Mouse (Mus musculus) limb, embryonic 13.5 days (tissue): ENCODE results near the gene Ap5b1. TPM values are rescaled to one million over a fixed set of nuclear protein-coding genes. Genes with fewer than 3 reads are reported as not detected.

Experiments
- ATAC-seq: fragments of 200-750 bp; cut with Nextera tagmentation; 2 replicates; pipeline ENCODE4 v1.8.0; 2017; ENCODE audit warnings: low read depth, moderate number of reproducible peaks, moderate TSS enrichment; ENCODE audit not compliant: low FRiP score
- H3K27ac ChIP-seq: fragments of 300-500 bp; sonication (generic); 2 replicates; pipeline ENCODE4 v1.5.1; 2015; ENCODE audit warnings: inconsistent platforms, mild to moderate bottlenecking, moderate library complexity
- H3K27me3 ChIP-seq: fragments of 300-500 bp; sonication (generic); 2 replicates; pipeline ENCODE4 v1.6.1; 2015; ENCODE audit warnings: mild to moderate bottlenecking, inconsistent platforms
- H3K36me3 ChIP-seq: fragments of 300-500 bp; sonication (generic); 2 replicates; pipeline ENCODE4 v1.6.1; 2015; ENCODE audit warnings: inconsistent platforms, mild to moderate bottlenecking, moderate library complexity
- H3K4me1 ChIP-seq: fragments of 300-500 bp; sonication (generic); 2 replicates; pipeline ENCODE4 v1.6.1; 2015; ENCODE audit warnings: inconsistent platforms
- H3K4me2 ChIP-seq: fragments of 300-500 bp; sonication (generic); replicated peaks from 2 replicates; pipeline ENCODE4 v1.6.1; 2015; ENCODE audit warnings: inconsistent platforms, mild to moderate bottlenecking, moderate library complexity
- H3K4me3 ChIP-seq: fragments of 300-500 bp; sonication (generic); 2 replicates; pipeline ENCODE4 v1.5.1; 2015; ENCODE audit warnings: moderate library complexity, mild to moderate bottlenecking, inconsistent platforms
- H3K9ac ChIP-seq: fragments of 300-500 bp; sonication (generic); 2 replicates; pipeline ENCODE4 v1.6.1; 2015; ENCODE audit warnings: mild to moderate bottlenecking, inconsistent platforms
- H3K9me3 ChIP-seq: fragments of 300-500 bp; sonication (generic); 2 replicates; pipeline ENCODE4 v1.6.1; 2016; ENCODE audit warnings: inconsistent platforms
- WGBS: fragments of 180-500 bp; shearing (Covaris S2); methylation state at CpG from one replicate; pipeline ENCODE4 v1.1.7; 2015; 5-methylcytosine and 5-hydroxymethylcytosine counted together
- polyA plus RNA-seq: library from polyadenylated mRNA; unstranded; fragments of >200 nt; fragmentation: Nextera tagmentation; extraction: Ambion mirVana; gene quantifications from 2 replicates; pipeline ENCODE4 v1.2.1, GENCODE M21; 2015

The Ap5b1 gene
- polyA plus RNA-seq, result 2.3 and 2.7 TPM in 2 replicates

DNA sequence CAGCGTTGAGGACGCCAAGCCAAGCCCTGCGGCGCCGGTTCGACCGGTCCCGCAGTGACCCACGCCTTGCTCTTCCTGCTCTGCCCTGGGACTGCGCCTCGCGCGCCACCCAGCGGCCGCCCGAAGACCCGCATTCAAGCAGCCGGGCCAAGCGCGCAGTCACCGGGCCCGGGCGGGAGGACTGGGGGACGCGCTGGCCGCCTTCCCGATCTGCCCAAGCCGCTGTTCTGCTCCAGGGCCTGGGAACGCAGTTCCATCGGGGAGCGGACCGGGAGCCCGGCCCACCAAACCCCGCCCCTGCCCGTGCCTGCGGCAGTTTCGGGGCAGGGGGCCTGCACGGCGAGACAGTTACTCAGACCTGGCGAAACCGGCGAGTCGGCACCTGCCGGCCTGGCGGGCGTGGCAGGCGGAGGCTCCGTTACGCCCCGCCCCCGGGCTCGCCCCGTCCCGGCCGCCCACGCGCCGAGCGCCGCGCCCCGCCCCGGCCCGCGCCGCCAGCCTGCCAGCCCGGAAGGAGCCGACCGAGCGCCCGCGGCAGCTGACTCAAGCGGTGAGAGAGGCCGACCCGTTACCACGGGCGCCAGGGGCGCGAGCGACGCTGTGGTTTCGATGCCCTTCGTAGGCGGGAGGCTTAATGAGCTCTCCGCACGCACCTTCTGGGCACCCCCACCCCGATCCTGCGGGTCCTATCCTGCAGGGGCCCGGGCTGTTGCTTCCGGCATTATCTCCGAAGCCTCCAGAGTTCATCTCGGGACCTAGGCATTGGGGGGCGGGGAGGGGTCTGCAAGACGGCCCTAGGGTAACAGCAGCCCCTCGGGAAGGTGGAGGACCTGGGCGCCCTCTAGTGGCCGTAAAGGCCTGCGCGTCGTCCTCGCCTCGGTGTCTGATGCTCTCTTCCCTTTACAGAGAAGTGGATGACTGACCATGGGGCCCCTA lies at the start of gene Ap5b1:
Gene Ap5b1 (plus strand): TSS at position 492 of the 936 bp plus-strand sequence.
- H3K27me3 ChIP-seq, result peaks cover 54% of the 10 kb centered on the region
- no peaks in the 10 kb centered on the region for H3K9me3 ChIP-seq
- peak within 1 kb of the TSS; percentile 73 for H3K4me3 ChIP-seq
- H3K4me1 ChIP-seq, result peaks cover 18% of the 10 kb centered on the region
- H3K4me2 ChIP-seq, result peak within 1 kb of the TSS; percentile 91
- peaks cover 14% of the 10 kb centered on the region for H3K36me3 ChIP-seq
- peak within 1 kb of the TSS; percentile 79 for H3K9ac ChIP-seq
- peak within 1 kb of the TSS; percentile 52 for H3K27ac ChIP-seq
- under 1% methylated on average over 99 of the region's 102 CpGs for WGBS
- ATAC-seq, result peak; percentile 89

GRCm38 (mm10) chr19:5518721-5519120 lies 49.1 kb upstream of the Ap5b1 start:
- no peaks in the 10 kb centered on the region for H3K27me3 ChIP-seq
- no peaks in the 10 kb centered on the region for H3K9me3 ChIP-seq
- no peak overlapping the region for H3K4me2 ChIP-seq
- H3K36me3 ChIP-seq, result no peaks in the 10 kb centered on the region
- no peaks in the 10 kb centered on the region for H3K4me1 ChIP-seq
- WGBS, result 88% methylated on average over 3 of the region's 3 CpGs
- no peak overlapping the region for H3K27ac ChIP-seq
- no peak overlapping the region for H3K9ac ChIP-seq
- ATAC-seq, result no peak
- no peak overlapping the region for H3K4me3 ChIP-seq

DNA sequence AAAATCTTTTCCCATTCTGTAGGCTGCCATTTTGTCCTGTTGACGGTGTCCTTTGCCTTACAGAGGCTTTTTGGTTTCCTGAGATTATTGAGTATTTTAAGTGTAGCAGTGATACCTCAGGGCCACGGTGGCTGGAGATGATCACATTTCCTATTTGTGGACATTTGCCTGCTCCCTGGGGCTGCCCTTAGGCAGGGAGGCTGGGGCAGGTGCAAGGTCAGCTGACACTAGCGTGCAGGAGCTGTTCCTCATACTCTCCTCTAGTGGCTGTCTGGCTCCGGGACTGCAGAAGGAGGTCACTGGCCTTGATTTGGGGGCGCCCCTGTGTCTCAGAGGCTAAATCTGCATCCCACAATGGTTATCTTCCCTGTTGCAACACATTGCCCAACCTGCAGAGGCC lies 42.6 kb upstream of the Ap5b1 start:
- H3K27ac ChIP-seq, result no peak overlapping the region
- no peak overlapping the region for H3K4me3 ChIP-seq
- WGBS, result 73% methylated on average over 5 of the region's 5 CpGs
- no peaks in the 10 kb centered on the region for H3K36me3 ChIP-seq
- peaks cover 14% of the 10 kb centered on the region for H3K4me1 ChIP-seq
- H3K9me3 ChIP-seq, result no peaks in the 10 kb centered on the region
- no peak for ATAC-seq
- H3K4me2 ChIP-seq, result no peak overlapping the region
- no peak overlapping the region for H3K9ac ChIP-seq
- H3K27me3 ChIP-seq, result 0 out of 2 replicates have a peak, but pooled peaks cover 2% of the 10 kb centered on the region

DNA sequence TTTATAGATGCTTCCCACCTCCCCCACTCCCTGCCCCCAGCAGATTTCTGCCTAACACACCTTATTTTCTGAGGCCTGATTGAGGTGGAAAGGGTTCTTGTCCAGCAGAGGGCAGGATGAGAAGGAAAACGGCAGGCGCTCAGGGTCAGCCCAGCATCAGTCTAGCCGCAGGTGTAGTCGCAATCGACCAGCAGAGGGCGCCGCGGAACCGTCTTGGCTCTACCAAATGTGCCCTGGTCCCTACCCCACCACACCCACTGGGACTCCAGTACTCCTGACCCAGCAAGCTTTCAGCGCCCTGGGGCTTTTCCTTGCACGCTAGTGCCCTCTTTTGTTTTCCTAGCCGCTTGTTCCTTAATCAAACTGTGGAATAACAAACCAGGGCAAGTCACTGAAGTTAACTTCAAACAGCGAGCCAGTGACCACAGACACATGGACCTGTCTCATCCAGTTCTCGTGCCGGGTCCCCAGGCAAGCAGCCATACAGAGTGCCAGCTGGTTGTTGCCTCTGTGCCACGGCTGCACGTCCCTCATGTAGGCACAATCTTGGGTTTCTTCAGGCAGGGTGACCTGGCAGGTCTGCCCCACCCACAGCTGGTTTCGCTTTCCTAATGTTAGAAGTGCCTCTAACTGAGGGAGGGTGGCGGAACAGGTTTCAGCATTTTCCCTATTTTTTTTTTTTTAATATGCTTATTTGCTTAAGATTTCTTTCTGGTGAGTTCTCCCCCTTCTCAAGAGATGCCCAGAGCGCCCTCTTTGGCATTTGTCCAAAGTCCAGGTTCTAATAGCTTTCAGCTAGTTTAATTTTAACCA lies 38.3 kb upstream of the Ap5b1 start:
- 16% methylated on average over 20 of the region's 20 CpGs for WGBS
- Histone ChIP-seq H3K4me3 (no peak overlapping the region), H3K4me2 (peak overlapping the region; percentile 54), H3K36me3 (no peaks in the 10 kb centered on the region), H3K27me3 (0 out of 2 replicates have a peak, but pooled peaks cover 5% of the 10 kb centered on the region), H3K9me3 (no peaks in the 10 kb centered on the region), H3K9ac (no peak overlapping the region), H3K4me1 (peaks cover 15% of the 10 kb centered on the region), H3K27ac (no peak overlapping the region)
- peak; percentile 93 for ATAC-seq

DNA sequence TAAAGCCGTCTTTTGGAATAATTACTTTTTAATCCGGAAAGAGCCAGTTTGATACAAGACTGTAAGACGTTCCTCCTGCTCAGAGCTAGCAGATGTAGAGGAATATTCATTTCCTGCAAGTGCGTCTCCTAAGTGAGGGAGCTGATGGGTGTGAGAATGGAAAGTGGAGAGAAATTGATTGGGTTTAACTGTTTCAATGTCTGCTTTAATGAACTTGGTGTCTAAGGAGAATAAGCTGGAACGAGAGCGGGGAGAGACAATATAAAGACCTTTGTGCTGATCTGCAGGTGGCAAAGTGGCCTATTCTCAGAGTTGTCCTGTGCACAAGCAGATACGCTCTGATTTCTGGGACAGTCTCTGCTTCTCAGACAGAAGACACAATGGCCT lies 37.7 kb upstream of the Ap5b1 start:
- ATAC-seq, result no peak
- H3K27me3 ChIP-seq, result 0 out of 2 replicates have a peak, but pooled peaks cover 5% of the 10 kb centered on the region
- peak overlapping the region; percentile 54; the same call in 1 of the 2 replicates for H3K4me2 ChIP-seq
- H3K4me3 ChIP-seq, result no peak overlapping the region
- H3K36me3 ChIP-seq, result no peaks in the 10 kb centered on the region
- no peak overlapping the region for H3K9ac ChIP-seq
- H3K4me1 ChIP-seq, result peaks cover 15% of the 10 kb centered on the region
- no peaks in the 10 kb centered on the region for H3K9me3 ChIP-seq
- no peak overlapping the region for H3K27ac ChIP-seq
- 61% methylated on average over 7 of the region's 7 CpGs for WGBS

- no peak overlapping the region for H3K4me3 ChIP-seq
Observed at GRCm38 (mm10) chr19:5532520-5532919, 35.3 kb upstream of the Ap5b1 start.

DNA sequence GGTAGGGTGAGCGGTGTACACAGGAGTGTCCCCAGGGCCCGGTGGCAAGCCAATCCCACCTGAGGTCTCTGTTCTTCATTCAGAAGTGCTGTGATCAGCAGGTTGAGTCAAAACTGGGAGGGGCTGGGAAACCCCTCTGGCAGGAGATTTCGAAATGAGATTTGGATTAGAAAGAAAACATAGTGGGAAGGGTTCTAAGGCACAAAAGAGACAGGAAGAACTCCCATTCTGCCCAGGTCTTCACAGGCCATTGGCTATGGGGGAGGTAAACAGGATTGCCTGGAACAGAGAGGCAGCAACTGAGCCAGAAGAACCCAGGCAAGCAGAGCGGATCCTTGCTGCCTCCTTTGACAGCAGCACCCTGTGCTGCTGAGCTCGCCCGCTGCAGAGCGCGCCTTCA lies 29.0 kb upstream of the Ap5b1 start:
- Histone ChIP-seq H3K9ac (no peak overlapping the region), H3K4me2 (no peak overlapping the region), H3K4me1 (no peaks in the 10 kb centered on the region), H3K27me3 (no peaks in the 10 kb centered on the region), H3K9me3 (no peaks in the 10 kb centered on the region), H3K27ac (no peak overlapping the region), H3K4me3 (no peak overlapping the region), H3K36me3 (no peaks in the 10 kb centered on the region)
- no peak for ATAC-seq
- WGBS, result 66% methylated on average over 8 of the region's 8 CpGs

More at GRCm38 (mm10) chr19:5532520-5532919, 35.3 kb upstream of the Ap5b1 start:
- Histone ChIP-seq H3K9me3 (no peaks in the 10 kb centered on the region), H3K4me2 (no peak overlapping the region), H3K36me3 (no peaks in the 10 kb centered on the region), H3K27ac (no peak overlapping the region), H3K4me1 (peaks cover 15% of the 10 kb centered on the region), H3K27me3 (0 out of 2 replicates have a peak, but pooled peaks cover 5% of the 10 kb centered on the region), H3K9ac (no peak overlapping the region)
- 61% methylated on average over 8 of the region's 8 CpGs for WGBS
- ATAC-seq, result no peak

DNA sequence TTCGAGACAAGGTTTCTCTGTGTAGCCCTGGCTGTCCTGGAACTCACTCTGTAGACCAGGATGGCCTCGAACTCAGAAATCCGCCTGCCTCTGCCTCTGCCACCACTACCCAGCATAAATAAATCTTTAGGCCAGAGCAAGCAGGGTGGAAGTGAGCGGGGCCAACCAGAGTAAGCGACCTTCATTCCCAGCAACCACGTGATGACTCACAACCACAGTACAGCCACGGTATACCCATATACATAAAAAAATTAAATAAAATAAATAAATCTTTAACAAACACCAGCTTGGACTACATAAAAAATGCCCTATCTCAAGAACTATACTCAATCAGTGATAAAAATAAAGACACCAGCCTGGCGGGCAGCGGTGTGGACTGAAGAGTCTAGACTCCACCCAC lies 24.5 kb upstream of the Ap5b1 start:
- Histone ChIP-seq H3K27ac (no peak overlapping the region), H3K9me3 (no peaks in the 10 kb centered on the region), H3K4me3 (no peak overlapping the region), H3K4me2 (no peak overlapping the region), H3K4me1 (no peaks in the 10 kb centered on the region), H3K27me3 (no peaks in the 10 kb centered on the region), H3K36me3 (no peaks in the 10 kb centered on the region), H3K9ac (no peak overlapping the region)
- 88% methylated on average over 9 of the region's 9 CpGs for WGBS
- no peak for ATAC-seq

DNA sequence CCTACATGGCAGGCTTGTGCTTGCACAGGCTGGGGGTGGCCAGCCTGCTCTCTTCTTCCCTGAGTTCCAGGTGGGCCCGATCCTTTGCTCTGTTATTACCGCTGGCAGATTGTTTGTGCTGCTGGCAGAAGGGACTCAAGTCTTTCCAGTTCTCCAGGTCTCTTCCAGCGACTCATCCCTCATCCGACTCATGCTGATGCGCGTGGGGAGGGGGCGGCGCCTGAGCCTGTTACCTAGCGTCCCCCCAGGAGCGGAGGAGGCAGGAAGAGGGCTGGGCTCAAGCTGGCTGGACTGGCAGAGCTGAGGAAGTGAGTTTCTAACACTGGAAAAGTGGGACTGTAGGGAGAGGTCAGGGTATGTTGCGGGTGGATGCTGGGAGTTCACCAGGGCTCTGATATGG lies 23.8 kb upstream of the Ap5b1 start:
- Histone ChIP-seq H3K4me2 (no peak overlapping the region), H3K9me3 (no peaks in the 10 kb centered on the region), H3K27ac (no peak overlapping the region), H3K4me3 (no peak overlapping the region), H3K9ac (no peak overlapping the region), H3K27me3 (no peaks in the 10 kb centered on the region), H3K36me3 (no peaks in the 10 kb centered on the region), H3K4me1 (no peaks in the 10 kb centered on the region)
- WGBS, result 49% methylated on average over 11 of the region's 11 CpGs
- ATAC-seq, result no peak

DNA sequence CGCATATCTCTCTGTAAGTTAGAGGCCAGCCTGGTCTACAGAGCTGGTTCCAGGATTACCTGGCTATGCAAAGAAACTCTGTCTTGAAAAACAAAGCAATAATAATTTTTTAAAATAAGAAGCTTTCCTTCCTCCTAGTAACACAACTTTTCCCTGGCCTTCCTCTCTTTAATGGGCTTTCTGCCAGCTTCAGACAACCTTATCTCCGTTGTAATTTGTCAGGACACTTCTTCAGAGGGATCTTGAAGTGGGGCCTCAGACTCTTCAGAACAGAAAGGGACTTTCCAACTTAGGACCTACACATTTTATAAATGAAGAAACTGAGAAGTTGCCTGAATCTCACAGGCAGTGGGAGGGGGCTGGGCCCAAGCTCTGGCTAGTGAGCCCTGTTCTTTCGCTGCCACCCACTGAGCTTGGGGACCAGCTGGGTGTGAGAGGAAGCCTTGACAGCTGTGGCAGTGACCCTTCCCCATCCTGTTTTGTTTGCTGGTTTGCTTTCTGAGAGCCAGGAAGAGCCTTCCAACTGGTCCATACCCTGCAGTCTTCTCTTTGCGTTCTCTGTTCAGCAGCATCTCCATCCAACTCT lies 20.3 kb upstream of the Ap5b1 start:
- no peak for ATAC-seq
- H3K4me3 ChIP-seq, result no peak overlapping the region

GRCm38 (mm10) chr19:5553802-5554201 lies 14.0 kb upstream of the Ap5b1 start:
- ATAC-seq, result no peak
- peaks cover 52% of the 10 kb centered on the region for H3K27me3 ChIP-seq
- no peak overlapping the region for H3K27ac ChIP-seq
- H3K9me3 ChIP-seq, result no peaks in the 10 kb centered on the region
- WGBS, result 53% methylated on average over 8 of the region's 8 CpGs
- H3K4me1 ChIP-seq, result no peaks in the 10 kb centered on the region
- H3K4me2 ChIP-seq, result no peak overlapping the region
- no peak overlapping the region for H3K9ac ChIP-seq
- H3K4me3 ChIP-seq, result no peak overlapping the region
- H3K36me3 ChIP-seq, result no peaks in the 10 kb centered on the region

More for the DNA sequence above, 20.3 kb upstream of the Ap5b1 start:
- no peak overlapping the region for H3K27ac ChIP-seq
- H3K36me3 ChIP-seq, result no peaks in the 10 kb centered on the region
- 79% methylated on average over 4 of the region's 4 CpGs for WGBS
- H3K27me3 ChIP-seq, result peaks cover 4% of the 10 kb centered on the region
- H3K9ac ChIP-seq, result no peak overlapping the region
- H3K4me1 ChIP-seq, result no peaks in the 10 kb centered on the region
- H3K4me2 ChIP-seq, result no peak overlapping the region
- no peaks in the 10 kb centered on the region for H3K9me3 ChIP-seq

- Histone ChIP-seq H3K4me1 (peaks cover 3% of the 10 kb centered on the region), H3K4me2 (no peak overlapping the region), H3K9me3 (no peaks in the 10 kb centered on the region), H3K4me3 (no peak overlapping the region), H3K9ac (no peak overlapping the region), H3K36me3 (no peaks in the 10 kb centered on the region), H3K27ac (no peak overlapping the region), H3K27me3 (peaks cover 56% of the 10 kb centered on the region)
- 63% methylated on average over 14 of the region's 14 CpGs for WGBS
- ATAC-seq, result no peak
Observed at GRCm38 (mm10) chr19:5554212-5554611, 13.6 kb upstream of the Ap5b1 start.
